Mouse (Mus musculus) MEL (cell line): ENCODE measurements at regions not wholly inside any gene's neighbourhood (a gene's known extent, or its start where the extent isn't known, plus 50 kb on each side); places are given as distances from the start of the nearest gene placed in this dataset.
"Not testable (repeated sequence)": the region's sequence is repeated elsewhere in the genome, so short reads cannot be mapped to it uniquely, and the experiment has no call there.

Source experiments
- DNase-seq: peaks from one replicate; pipeline ENCODE4 v3.0.0; 2011; ENCODE audit warnings: low read depth, low spot score
- H3K27ac ChIP-seq: 2 replicates; pipeline ENCODE4 v1.5.1; 2012; ENCODE audit warnings: low read depth, mild to moderate bottlenecking, control low read depth, low read length, moderate library complexity; ENCODE audit not compliant: control insufficient read depth
- H3K27me3 ChIP-seq, 2 experiments: fragments of 150-350 bp in 1 of 2; sonication (generic) in 1 of 2; 2 replicates each; pipeline ENCODE4 v1.6.1; 2012; ENCODE audit warnings: low read length in 2 of 2, mild to moderate bottlenecking in 2 of 2, improper control_type of control experiment in 1 of 2, moderate library complexity in 1 of 2; ENCODE audit not compliant: insufficient read depth in 2 of 2, control insufficient read depth in 1 of 2
- H3K36me3 ChIP-seq, 2 experiments: 2 replicates each; pipeline ENCODE4 v1.6.1; 2012 to 2014; ENCODE audit warnings: low read length in 2 of 2, improper control_type of control experiment in 1 of 2, inconsistent platforms in 1 of 2, mild to moderate bottlenecking in 1 of 2; ENCODE audit not compliant: insufficient read depth in 2 of 2, control insufficient read depth in 1 of 2
- H3K4me1 ChIP-seq, 2 experiments: fragments of 150-350 bp in 1 of 2; sonication (generic) in 1 of 2; 2 replicates each; pipeline ENCODE4 v1.6.1; 2012; ENCODE audit warnings: low read length in 2 of 2, improper control_type of control experiment in 1 of 2, mild to moderate bottlenecking in 1 of 2; ENCODE audit not compliant: insufficient read depth in 2 of 2, control insufficient read depth in 1 of 2
- H3K4me3 ChIP-seq, 2 experiments: fragments of 150-350 bp in 1 of 2; sonication (generic) in 1 of 2; 2 replicates each; pipeline ENCODE4 v1.5.1; 2012; ENCODE audit warnings: low read depth in 2 of 2, low read length in 2 of 2, mild to moderate bottlenecking in 2 of 2, moderate library complexity in 2 of 2, control low read depth in 1 of 2, improper control_type of control experiment in 1 of 2; ENCODE audit not compliant: control insufficient read depth in 1 of 2, insufficient read depth in 1 of 2
- H3K79me2 ChIP-seq: 2 replicates; pipeline ENCODE4 v1.6.1; 2012; ENCODE audit warnings: mild to moderate bottlenecking, low read length, moderate library complexity; ENCODE audit not compliant: control insufficient read depth, poor library complexity, insufficient read depth
- H3K9ac ChIP-seq: 2 replicates; pipeline ENCODE4 v1.6.1; 2012; ENCODE audit warnings: low read depth, mild to moderate bottlenecking, control low read depth, low read length, moderate library complexity; ENCODE audit not compliant: control insufficient read depth, poor library complexity, severe bottlenecking
- H3K9me3 ChIP-seq: fragments of 150-350 bp; sonication (generic); replicated peaks from 2 replicates; pipeline ENCODE4 v1.6.1; 2012; ENCODE audit warnings: mild to moderate bottlenecking, low read length, improper control_type of control experiment, moderate library complexity; ENCODE audit not compliant: insufficient read depth
- BHLHE40 ChIP-seq: IDR thresholded peaks from 2 replicates; pipeline ENCODE4 v1.6.1; 2012; ENCODE audit warnings: low read depth, mild to moderate bottlenecking, inconsistent platforms, low read length, improper control_type of control experiment, borderline replicate concordance
- CHD1 ChIP-seq: IDR thresholded peaks from 2 replicates; pipeline ENCODE4 v1.6.1; 2012; ENCODE audit warnings: low read depth, mild to moderate bottlenecking, inconsistent platforms, low read length, improper control_type of control experiment
- EP300 ChIP-seq, 2 experiments: IDR thresholded peaks; 2 replicates each; pipeline ENCODE4 v1.6.1; 2011; ENCODE audit warnings: improper control_type of control experiment in 2 of 2, low read length in 2 of 2, low read depth in 1 of 2, mild to moderate bottlenecking in 1 of 2
- GABPA ChIP-seq: IDR thresholded peaks from 2 replicates; pipeline ENCODE4 v1.6.1; 2012; ENCODE audit warnings: low read depth, mild to moderate bottlenecking, inconsistent platforms, low read length, improper control_type of control experiment, moderate library complexity
- GATA1 ChIP-seq: IDR thresholded peaks from 2 replicates; pipeline ENCODE4 v1.6.1; 2011; ENCODE audit warnings: low read depth, low read length, improper control_type of control experiment
- JUND ChIP-seq: IDR thresholded peaks from 2 replicates; pipeline ENCODE4 v1.6.1; 2011; ENCODE audit warnings: low read depth, mild to moderate bottlenecking, improper control_type of control experiment, low read length
- MAFK ChIP-seq: IDR thresholded peaks from 2 replicates; pipeline ENCODE4 v1.6.1; 2011; ENCODE audit warnings: low read depth, mild to moderate bottlenecking, low read length, improper control_type of control experiment, borderline replicate concordance
- MAX ChIP-seq: IDR thresholded peaks from 2 replicates; pipeline ENCODE4 v1.6.1; 2011; ENCODE audit warnings: low read length, improper control_type of control experiment
- MXI1 ChIP-seq: IDR thresholded peaks from 2 replicates; pipeline ENCODE4 v1.6.1; 2011; ENCODE audit warnings: mild to moderate bottlenecking, low read depth, low read length, improper control_type of control experiment
- MYC ChIP-seq: IDR thresholded peaks from 2 replicates; pipeline ENCODE4 v1.6.1; 2011; ENCODE audit warnings: low read depth, mild to moderate bottlenecking, low read length, improper control_type of control experiment, moderate library complexity
- NELFE ChIP-seq: IDR thresholded peaks from 2 replicates; pipeline ENCODE4 v1.6.1; 2011; ENCODE audit warnings: low read depth, low read length, improper control_type of control experiment
- NRF1 ChIP-seq: IDR thresholded peaks from 2 replicates; pipeline ENCODE4 v1.6.1; 2014; ENCODE audit warnings: low read depth, mild to moderate bottlenecking, inconsistent platforms, low read length, improper control_type of control experiment, moderate library complexity; ENCODE audit not compliant: poor library complexity, insufficient read depth, severe bottlenecking
- POLR2AphosphoS5 ChIP-seq: IDR thresholded peaks from 2 replicates; pipeline ENCODE4 v1.6.1; 2012; ENCODE audit warnings: low read depth, borderline replicate concordance, mild to moderate bottlenecking, inconsistent platforms, low read length, moderate library complexity, mixed read lengths
- SIN3A ChIP-seq: IDR thresholded peaks from 2 replicates; pipeline ENCODE4 v1.6.1; 2012; ENCODE audit warnings: low read length, improper control_type of control experiment, inconsistent platforms
- TBP ChIP-seq: IDR thresholded peaks from 2 replicates; pipeline ENCODE4 v1.8.0; 2011; ENCODE audit warnings: low read depth, low read length, improper control_type of control experiment
- UBTF ChIP-seq: IDR thresholded peaks from 2 replicates; pipeline ENCODE4 v1.6.1; 2012; ENCODE audit warnings: low read depth, mild to moderate bottlenecking, inconsistent platforms, low read length, improper control_type of control experiment, moderate library complexity, borderline replicate concordance; ENCODE audit not compliant: insufficient read depth
- USF2 ChIP-seq, 2 experiments: IDR thresholded peaks; 2 replicates each; pipeline ENCODE4 v1.6.1; 2011 to 2012; ENCODE audit warnings: improper control_type of control experiment in 2 of 2, low read length in 2 of 2, borderline replicate concordance in 1 of 2, inconsistent platforms in 1 of 2, low read depth in 1 of 2, mild to moderate bottlenecking in 1 of 2; ENCODE audit not compliant: insufficient read depth in 1 of 2

- Histone ChIP-seq H3K9ac (no peak overlapping the region), H3K9me3 (no peaks in the 10 kb centered on the region), H3K4me3 (no peak overlapping the region), H3K27ac (no peak overlapping the region), H3K79me2 (no peaks in the 10 kb centered on the region), H3K36me3 (no peaks in the 10 kb centered on the region), H3K4me1 (no peaks in the 10 kb centered on the region), H3K27me3 (peaks cover 0 to 1% of the 10 kb centered on the region in 2 experiments; a peak in 1 of 4 replicates)
- TF ChIP-seq MAX (no peak), JUND (no peak), MXI1 (no peak), MYC (no peak), TBP (no peak), NELFE (no peak)
- no peak for DNase-seq
Observed at GRCm38 (mm10) chr17:4620361-4620760, 373.8 kb upstream of the Arid1b start.

GRCm38 (mm10) chr17:4626126-4626525 lies 368.0 kb upstream of the Arid1b start:
- H3K4me3 ChIP-seq, H3K36me3 ChIP-seq, H3K9me3 ChIP-seq, H3K9ac ChIP-seq, H3K79me2 ChIP-seq, H3K27me3 ChIP-seq, H3K4me1 ChIP-seq, H3K27ac ChIP-seq: not testable (repeated sequence)
- peak; percentile 6 for DNase-seq

GRCm38 (mm10) chr17:4627542-4627941 lies 366.6 kb upstream of the Arid1b start:
- Histone ChIP-seq H3K27ac (no peak overlapping the region), H3K9me3 (no peaks in the 10 kb centered on the region), H3K27me3 (no peaks in the 10 kb centered on the region)
- TF ChIP-seq MXI1 = no peak
- TF ChIP-seq UBTF = no peak
- TF ChIP-seq USF2 (IDR thresholded peaks at IDR 0.05; ENCODE audit: borderline replicate concordance in 1 of 2, insufficient read depth in 1 of 2, low read depth in 1 of 2, low read length in 2 of 2) = no peak
- no peak for TF ChIP-seq POLR2AphosphoS5
- TF ChIP-seq GABPA = no peak
- no peak for TF ChIP-seq SIN3A
- no peak for TF ChIP-seq GATA1
- no peak for TF ChIP-seq EP300 (IDR thresholded peaks at IDR 0.05; ENCODE audit: low read depth in 1 of 2, low read length in 2 of 2)
- TF ChIP-seq MAFK = no peak
- no peak for TF ChIP-seq NRF1
- TF ChIP-seq BHLHE40 = no peak
- TF ChIP-seq CHD1 = no peak
- TF ChIP-seq, all 39 proteins: peak for 0
- H3K4me1 ChIP-seq = no peaks in the 10 kb centered on the region
- DNase-seq = no peak
- no peak overlapping the region for H3K9ac ChIP-seq
- no peaks in the 10 kb centered on the region for H3K79me2 ChIP-seq
- no peak overlapping the region for H3K4me3 ChIP-seq
- H3K36me3 ChIP-seq = no peaks in the 10 kb centered on the region
